Mouse (Mus musculus) spleen, embryonic (tissue): Measurements from ENCODE around the gene Nme1.

Experiments used
- CTCF ChIA-PET: fragments of 350-600 bp; sonication (Branson Sonifier 250); formaldehyde crosslinking; loops from one replicate; lab custom pipeline; 2022; lab: Charles Lee

The Nme1 gene

GRCm38 (mm10) chr11:93967381-93967780 is 940 bp downstream of the Nme1 start:
- CTCF ChIA-PET: interaction anchor here (0.8 to 1.3 kb wide), 2 partner anchors 10 to 11 kb away, joined by 3 to 4 read pairs; partner anchors contain the start of gene Nme2

- CTCF ChIA-PET: no interaction called here
Observed at GRCm38 (mm10) chr11:93965391-93965790, 2.9 kb downstream of the Nme1 start.

GRCm38 (mm10) chr11:93963013-93963412 is 5.3 kb downstream of the Nme1 start:
- CTCF ChIA-PET: no interaction called here

- CTCF ChIA-PET: no interaction called here
Observed at GRCm38 (mm10) chr11:93961482-93961881, 6.8 kb downstream of the Nme1 start.

- CTCF ChIA-PET: interaction anchor here (1.2 kb wide), 1 partner anchor 10 kb away, joined by 3 read pairs; the partner anchor contains the start of genes Gm20390 and Nme1
Observed at GRCm38 (mm10) chr11:93957746-93958145, 10.6 kb downstream of the Nme1 start.

- CTCF ChIA-PET: interaction anchor here (1.2 kb wide), 1 partner anchor 11 kb away, joined by 3 read pairs; the partner anchor contains the start of genes Gm20390 and Nme1
Observed at GRCm38 (mm10) chr11:93957031-93957555, 11.2 kb downstream of the Nme1 start.

- CTCF ChIA-PET: interaction anchor here (0.7 kb wide), 1 partner anchor 12 kb away, joined by 4 read pairs; the partner anchor contains the start of gene Gm20390
Observed at GRCm38 (mm10) chr11:93956159-93956558, 12.2 kb downstream of the Nme1 start, which contains the start of gene Nme2. Gene Nme2 (minus strand): TSS chr11:93956259.

GRCm38 (mm10) chr11:93955256-93956150 is 12.8 kb downstream of the Nme1 start:
- CTCF ChIA-PET: interaction anchor here (0.7 kb wide), 1 partner anchor 12 kb away, joined by 4 read pairs; the partner anchor contains the start of gene Gm20390

GRCm38 (mm10) chr11:93954738-93955255 is 13.5 kb downstream of the Nme1 start:
- CTCF ChIA-PET: no interaction called here

- CTCF ChIA-PET: no interaction called here
Observed at GRCm38 (mm10) chr11:93952376-93952775, 15.9 kb downstream of the Nme1 start.

GRCm38 (mm10) chr11:93950045-93950444 is 18.3 kb downstream of the Nme1 start:
- CTCF ChIA-PET: no interaction called here

- CTCF ChIA-PET: no interaction called here
Observed at GRCm38 (mm10) chr11:93948887-93949567, 19.3 kb downstream of the Nme1 start.

GRCm38 (mm10) chr11:93944986-93945385 is 23.3 kb downstream of the Nme1 start:
- CTCF ChIA-PET: no interaction called here

- CTCF ChIA-PET: no interaction called here
Observed at GRCm38 (mm10) chr11:93940906-93941305, 27.4 kb downstream of the Nme1 start.

- CTCF ChIA-PET: interaction anchor here (1.0 kb wide), 1 partner anchor 15 kb away, joined by 4 read pairs; no protein-coding TSS in a partner anchor
Observed at GRCm38 (mm10) chr11:93929106-93929505, 39.2 kb downstream of the Nme1 start.

- CTCF ChIA-PET: interaction anchor here (0.6 to 0.7 kb wide), 2 partner anchors 19 to 173 kb away, joined by 7 to 8 read pairs; no protein-coding TSS in a partner anchor
Observed at GRCm38 (mm10) chr11:93915019-93915418, 53.3 kb downstream of the Nme1 start.

GRCm38 (mm10) chr11:93911603-93912002 is 56.7 kb downstream of the Nme1 start:
- CTCF ChIA-PET: interaction anchor here (0.5 kb wide), 1 partner anchor 394 kb away, joined by 3 read pairs; no protein-coding TSS in a partner anchor

- CTCF ChIA-PET: no interaction called here
Observed at GRCm38 (mm10) chr11:93908829-93909228, 59.5 kb downstream of the Nme1 start.

- CTCF ChIA-PET: no interaction called here
Observed at GRCm38 (mm10) chr11:93907839-93908238, 60.5 kb downstream of the Nme1 start.
